Mouse (Mus musculus): ENCODE results near the gene Cacna1s. TPM values are rescaled to one million over a fixed set of nuclear protein-coding genes. Genes with fewer than 3 reads are reported as not detected.
A peak's percentile ranks its signal among the peaks of the same experiment; 100 is the strongest.

Cacna1s gene
- polyA plus RNA-seq, 1 experiment from 2014 or later, result not detected

DNA sequence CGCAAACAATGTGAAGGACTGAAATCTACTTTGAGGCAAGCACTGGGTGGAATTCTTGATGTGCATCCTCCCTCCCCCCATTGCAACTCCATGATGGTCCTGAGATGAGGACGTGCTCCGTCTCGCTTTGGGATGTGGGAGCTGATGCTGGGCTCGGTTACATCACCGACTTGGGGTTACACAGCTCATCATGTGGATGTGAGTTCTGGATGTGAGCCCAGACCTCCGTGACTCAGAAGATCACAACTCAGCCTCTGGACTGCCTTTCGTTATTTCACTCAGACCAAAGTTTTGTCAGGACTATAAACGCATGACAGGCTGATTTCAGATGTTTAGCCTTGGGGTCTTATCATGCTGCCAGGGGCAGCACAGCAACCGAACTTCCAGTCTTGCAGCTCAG is 74.3 kb downstream of the Cacna1s start:
- H3K4me1 ChIP-seq (ENCODE audit: control insufficient read depth, insufficient read depth, low read length), result peaks cover 11% of the 10 kb centered on the region; the same call in 1 of the 2 replicates
- no peak for ATAC-seq (ENCODE audit: low FRiP score, low TSS enrichment)
- H3K27me3 ChIP-seq (ENCODE audit: control insufficient read depth, insufficient read depth, low read length), result no peaks in the 10 kb centered on the region
- no peaks in the 10 kb centered on the region for H3K9me3 ChIP-seq (ENCODE audit: control insufficient read depth, low read length)
- H3K4me3 ChIP-seq (replicated peaks; ENCODE audit: low read depth, low read length), result no peak overlapping the region
- H3K27ac ChIP-seq (replicated peaks; ENCODE audit: low read depth, low read length), result no peak overlapping the region
- no peak overlapping the region for H3K4me2 ChIP-seq (ENCODE audit: low read length)
- H3K9ac ChIP-seq (replicated peaks; ENCODE audit: low read length), result no peak overlapping the region
- DNase-seq, result no peak
- 85% methylated on average over 10 of the region's 10 CpGs for whole genome bisulfite sequencing
- H3K36me3 ChIP-seq (ENCODE audit: control insufficient read depth, insufficient read depth, low read length), result no peaks in the 10 kb centered on the region

- Histone ChIP-seq H3K4me3 (replicated peaks; ENCODE audit: low read depth, low read length) (no peak overlapping the region), H3K9ac (replicated peaks; ENCODE audit: low read length) (no peak overlapping the region), H3K4me1 (ENCODE audit: control insufficient read depth, insufficient read depth, low read length) (peaks cover 11% of the 10 kb centered on the region; the same call in 1 of the 2 replicates), H3K27me3 (ENCODE audit: control insufficient read depth, insufficient read depth, low read length) (no peaks in the 10 kb centered on the region), H3K27ac (replicated peaks; ENCODE audit: low read depth, low read length) (no peak overlapping the region), H3K4me2 (ENCODE audit: low read length) (no peak overlapping the region), H3K36me3 (ENCODE audit: control insufficient read depth, insufficient read depth, low read length) (no peaks in the 10 kb centered on the region), H3K9me3 (ENCODE audit: control insufficient read depth, low read length) (no peaks in the 10 kb centered on the region)
- DNase-seq (no peak), ATAC-seq (ENCODE audit: low FRiP score, low TSS enrichment) (no peak)
- 87% methylated on average over 3 of the region's 3 CpGs for WGBS
Measured at GRCm38 (mm10) chr1:136127856-136128255, 75.3 kb downstream of the Cacna1s start.

DNA sequence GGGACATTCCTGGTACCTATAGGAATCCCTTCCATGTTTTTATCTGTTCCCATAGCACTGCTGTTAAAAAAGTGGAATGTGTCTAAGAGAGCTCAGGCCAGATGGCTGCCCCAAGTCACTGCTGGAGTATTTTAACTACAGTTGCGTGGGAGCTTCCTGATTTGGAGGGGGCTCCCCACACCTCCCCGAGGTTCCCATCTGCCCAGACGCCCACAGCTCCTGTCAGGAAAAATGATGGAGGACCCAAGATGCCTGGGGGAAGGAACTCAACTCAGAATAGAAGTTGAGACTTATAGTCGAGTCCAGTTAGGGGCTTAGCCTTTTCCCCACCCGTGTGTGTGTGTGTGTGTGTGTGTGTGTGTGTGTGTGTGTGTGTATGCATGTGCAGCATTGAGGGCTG is 75.9 kb downstream of the Cacna1s start:
- no peak overlapping the region for H3K27ac ChIP-seq (replicated peaks; ENCODE audit: low read depth, low read length)
- no peak for DNase-seq
- peaks cover 14% of the 10 kb centered on the region for H3K4me1 ChIP-seq (ENCODE audit: control insufficient read depth, insufficient read depth, low read length)
- no peaks in the 10 kb centered on the region for H3K9me3 ChIP-seq (ENCODE audit: control insufficient read depth, low read length)
- H3K9ac ChIP-seq (replicated peaks; ENCODE audit: low read length), result no peak overlapping the region
- no peak overlapping the region for H3K4me2 ChIP-seq (ENCODE audit: low read length)
- H3K4me3 ChIP-seq (replicated peaks; ENCODE audit: low read depth, low read length), result no peak overlapping the region
- no peak for ATAC-seq (ENCODE audit: low FRiP score, low TSS enrichment)
- no peaks in the 10 kb centered on the region for H3K36me3 ChIP-seq (ENCODE audit: control insufficient read depth, insufficient read depth, low read length)
- H3K27me3 ChIP-seq (ENCODE audit: control insufficient read depth, insufficient read depth, low read length), result no peaks in the 10 kb centered on the region
- WGBS, result 68% methylated on average over 5 of the region's 5 CpGs

GRCm38 (mm10) chr1:136128944-136129589 is 76.5 kb downstream of the Cacna1s start:
- no peak overlapping the region for H3K27ac ChIP-seq (replicated peaks; ENCODE audit: low read depth, low read length)
- H3K9ac ChIP-seq (replicated peaks; ENCODE audit: low read length), result no peak overlapping the region

DNA sequence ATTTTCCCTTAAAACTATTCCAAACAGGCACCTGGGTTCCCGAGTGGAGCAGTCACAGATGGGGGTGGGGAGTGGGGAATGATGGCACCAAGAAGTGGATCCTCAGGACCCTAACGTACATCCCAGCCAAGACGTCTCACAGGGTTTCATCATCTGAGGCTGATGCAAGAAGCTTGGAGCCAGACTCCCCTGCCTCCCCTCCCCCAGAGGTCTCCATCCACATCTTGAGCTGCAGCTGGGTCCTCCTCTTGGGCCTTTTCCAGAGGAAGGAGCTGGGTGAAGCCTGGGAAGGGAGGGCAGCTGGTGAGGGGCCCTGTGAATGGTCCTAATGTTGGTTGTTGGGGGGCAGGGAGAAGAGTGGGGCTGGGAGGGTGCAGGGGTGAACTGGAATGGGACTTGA is 77.6 kb downstream of the Cacna1s start:
- peaks cover 30% of the 10 kb centered on the region for H3K4me1 ChIP-seq (ENCODE audit: control insufficient read depth, insufficient read depth, low read length)
- no peaks in the 10 kb centered on the region for H3K9me3 ChIP-seq (ENCODE audit: control insufficient read depth, low read length)
- H3K9ac ChIP-seq (replicated peaks; ENCODE audit: low read length), result 0 out of 2 replicates have a peak overlapping the region, but pooled peaks have one; percentile 16
- DNase-seq (peak; percentile 15), ATAC-seq (ENCODE audit: low FRiP score, low TSS enrichment) (no peak)
- H3K27me3 ChIP-seq (ENCODE audit: control insufficient read depth, insufficient read depth, low read length), result no peaks in the 10 kb centered on the region
- peak overlapping the region; percentile 90 for H3K4me2 ChIP-seq (ENCODE audit: low read length)
- H3K4me3 ChIP-seq (replicated peaks; ENCODE audit: low read depth, low read length), result peak overlapping the region; percentile 93
- no peaks in the 10 kb centered on the region for H3K36me3 ChIP-seq (ENCODE audit: control insufficient read depth, insufficient read depth, low read length)
- H3K27ac ChIP-seq (replicated peaks; ENCODE audit: low read depth, low read length), result peak overlapping the region; percentile 92
- WGBS, result 61% methylated on average over 3 of the region's 3 CpGs

More at GRCm38 (mm10) chr1:136128944-136129589, 76.5 kb downstream of the Cacna1s start:
- H3K4me2 ChIP-seq (ENCODE audit: low read length), result no peak overlapping the region
- no peaks in the 10 kb centered on the region for H3K9me3 ChIP-seq (ENCODE audit: control insufficient read depth, low read length)
- no peaks in the 10 kb centered on the region for H3K36me3 ChIP-seq (ENCODE audit: control insufficient read depth, insufficient read depth, low read length)
- ATAC-seq (ENCODE audit: low FRiP score, low TSS enrichment) (no peak), DNase-seq (no peak)
- H3K27me3 ChIP-seq (ENCODE audit: control insufficient read depth, insufficient read depth, low read length), result no peaks in the 10 kb centered on the region
- 48% methylated on average over 4 of the region's 4 CpGs for WGBS
- peaks cover 20% of the 10 kb centered on the region for H3K4me1 ChIP-seq (ENCODE audit: control insufficient read depth, insufficient read depth, low read length)
- H3K4me3 ChIP-seq (replicated peaks; ENCODE audit: low read depth, low read length), result no peak overlapping the region

DNA sequence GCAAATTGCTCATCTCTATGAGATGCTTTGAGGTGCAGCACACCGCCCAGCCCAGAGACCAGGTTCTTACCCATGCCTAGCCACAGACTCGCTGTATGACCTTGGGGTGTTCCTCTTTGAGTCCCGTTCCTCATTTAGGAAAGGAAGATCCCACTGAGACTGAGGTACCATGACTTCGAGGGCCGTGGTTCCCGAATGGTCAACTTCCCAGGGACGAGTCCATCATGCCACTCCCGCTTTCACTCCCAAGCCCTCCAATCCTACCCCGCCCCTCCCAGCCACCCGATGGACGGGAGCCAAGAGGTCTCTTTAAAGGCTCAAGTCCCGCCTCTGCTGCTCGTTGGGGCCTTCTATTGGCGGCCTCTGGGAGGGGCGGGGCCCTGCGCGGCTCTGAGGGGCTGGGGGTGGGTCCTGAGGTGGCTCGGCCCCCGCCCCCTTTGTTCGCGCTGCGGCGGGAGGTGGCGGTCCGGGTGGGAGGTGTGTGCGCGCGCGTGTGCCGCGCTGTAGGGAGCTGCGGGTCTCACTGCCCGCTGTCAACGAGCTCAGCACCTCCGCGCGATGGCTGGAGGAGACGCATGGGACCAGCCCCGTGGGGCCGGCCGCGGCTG is 78.5 kb downstream of the Cacna1s start, which contains the start of gene Kif21b:
Gene Kif21b (plus strand): TSS at position 439 of the 608 bp plus-strand sequence.
- Histone ChIP-seq H3K9me3 (ENCODE audit: control insufficient read depth, low read length) (no peaks in the 10 kb centered on the region), H3K4me3 (replicated peaks; ENCODE audit: low read depth, low read length) (peak within 1 kb of the TSS; percentile 93), H3K36me3 (ENCODE audit: control insufficient read depth, insufficient read depth, low read length) (no peaks in the 10 kb centered on the region), H3K4me1 (ENCODE audit: control insufficient read depth, insufficient read depth, low read length) (peaks cover 40% of the 10 kb centered on the region), H3K4me2 (ENCODE audit: low read length) (peak within 1 kb of the TSS; percentile 90), H3K9ac (replicated peaks; ENCODE audit: low read length) (peak within 1 kb of the TSS; percentile 98), H3K27me3 (ENCODE audit: control insufficient read depth, insufficient read depth, low read length) (no peaks in the 10 kb centered on the region), H3K27ac (replicated peaks; ENCODE audit: low read depth, low read length) (peak within 1 kb of the TSS; percentile 92)
- DNase-seq (peak; percentile 97), ATAC-seq (ENCODE audit: low FRiP score, low TSS enrichment) (peak; percentile 92)
- WGBS, result 1% methylated on average over 42 of the region's 42 CpGs

GRCm38 (mm10) chr1:136131603-136132291 is 79.2 kb downstream of the Cacna1s start:
- Histone ChIP-seq H3K4me3 (replicated peaks; ENCODE audit: low read depth, low read length) (peak overlapping the region; percentile 93), H3K36me3 (ENCODE audit: control insufficient read depth, insufficient read depth, low read length) (no peaks in the 10 kb centered on the region), H3K9ac (replicated peaks; ENCODE audit: low read length) (peak overlapping the region; percentile 98), H3K27me3 (ENCODE audit: control insufficient read depth, insufficient read depth, low read length) (no peaks in the 10 kb centered on the region), H3K9me3 (ENCODE audit: control insufficient read depth, low read length) (no peaks in the 10 kb centered on the region), H3K27ac (replicated peaks; ENCODE audit: low read depth, low read length) (peak overlapping the region; percentile 92), H3K4me2 (ENCODE audit: low read length) (peak overlapping the region; percentile 90), H3K4me1 (ENCODE audit: control insufficient read depth, insufficient read depth, low read length) (peaks cover 47% of the 10 kb centered on the region)
- ATAC-seq (ENCODE audit: low FRiP score, low TSS enrichment), result peak; percentile 57
- peak; percentile 82 for DNase-seq
- WGBS, result 1% methylated on average over 43 of the region's 43 CpGs

GRCm38 (mm10) chr1:136132386-136133201 is 80.0 kb downstream of the Cacna1s start:
- H3K4me3 ChIP-seq (replicated peaks; ENCODE audit: low read depth, low read length), result peak overlapping the region; percentile 93
- H3K27me3 ChIP-seq (ENCODE audit: control insufficient read depth, insufficient read depth, low read length), result no peaks in the 10 kb centered on the region
- DNase-seq, result peak; percentile 64
- peak overlapping the region; percentile 90 for H3K4me2 ChIP-seq (ENCODE audit: low read length)
- 14% methylated on average over 10 of the region's 10 CpGs for WGBS
- 0 out of 2 replicates have a peak, but pooled peaks have one; percentile 7 for ATAC-seq (ENCODE audit: low FRiP score, low TSS enrichment)
- peaks cover 55% of the 10 kb centered on the region for H3K4me1 ChIP-seq (ENCODE audit: control insufficient read depth, insufficient read depth, low read length)
- H3K9ac ChIP-seq (replicated peaks; ENCODE audit: low read length), result peak overlapping the region; percentile 98
- H3K9me3 ChIP-seq (ENCODE audit: control insufficient read depth, low read length), result no peaks in the 10 kb centered on the region
- peak overlapping the region; percentile 92 for H3K27ac ChIP-seq (replicated peaks; ENCODE audit: low read depth, low read length)
- H3K36me3 ChIP-seq (ENCODE audit: control insufficient read depth, insufficient read depth, low read length), result no peaks in the 10 kb centered on the region
